Mouse (Mus musculus) midbrain, postnatal 0 days (tissue): ENCODE measurements around the gene Astn2. TPM values are rescaled to one million over a fixed set of nuclear protein-coding genes. Genes with fewer than 3 reads are reported as not detected.
A peak's percentile ranks its signal among the peaks of the same experiment; 100 is the strongest.

Source experiments
- ATAC-seq: fragments of 200-750 bp; cut with Nextera tagmentation; 2 replicates; pipeline ENCODE4 v1.8.0; 2017; ENCODE audit warnings: moderate number of reproducible peaks, mild to moderate bottlenecking, moderate TSS enrichment, moderate library complexity; ENCODE audit not compliant: low FRiP score
- DNase-seq: peaks from one replicate; pipeline ENCODE4 v3.0.0-alpha.2; 2015; ENCODE audit warnings: low spot score
- H3K27ac ChIP-seq: fragments of 300-500 bp; sonication (generic); 2 replicates; pipeline ENCODE4 v1.5.1; 2014; ENCODE audit warnings: low read depth, mild to moderate bottlenecking, low read length, mixed read lengths
- H3K27me3 ChIP-seq: fragments of 300-500 bp; sonication (generic); 2 replicates; pipeline ENCODE4 v1.6.1; 2014; ENCODE audit warnings: low read length, control low read depth, mixed read lengths; ENCODE audit not compliant: insufficient read depth
- H3K36me3 ChIP-seq: fragments of 300-500 bp; sonication (generic); 2 replicates; pipeline ENCODE4 v1.6.1; 2014; ENCODE audit warnings: low read length, control low read depth, mixed read lengths; ENCODE audit not compliant: insufficient read depth
- H3K4me1 ChIP-seq: fragments of 300-500 bp; sonication (generic); 2 replicates; pipeline ENCODE4 v1.6.1; 2014; ENCODE audit warnings: mild to moderate bottlenecking, control low read depth, antibody characterized with exemption, low read length, mixed read lengths; ENCODE audit not compliant: insufficient read depth
- H3K4me2 ChIP-seq: fragments of 300-500 bp; sonication (generic); 2 replicates; pipeline ENCODE4 v1.6.1; 2014; ENCODE audit warnings: low read depth, mild to moderate bottlenecking, low read length, mixed read lengths; ENCODE audit not compliant: poor library complexity, severe bottlenecking
- H3K4me3 ChIP-seq: fragments of 300-500 bp; sonication (generic); 2 replicates; pipeline ENCODE4 v1.5.1; 2014; ENCODE audit warnings: low read depth, mild to moderate bottlenecking, low read length, moderate library complexity
- H3K9ac ChIP-seq: fragments of 300-500 bp; sonication (generic); replicated peaks from 2 replicates; pipeline ENCODE4 v1.6.1; 2014; ENCODE audit warnings: mild to moderate bottlenecking, low read length, moderate library complexity, mixed read lengths; ENCODE audit not compliant: poor library complexity, severe bottlenecking
- H3K9me3 ChIP-seq: fragments of 300-500 bp; sonication (generic); 2 replicates; pipeline ENCODE4 v1.6.1; 2016; ENCODE audit warnings: low read length, control low read depth
- CTCF ChIP-seq: IDR thresholded peaks from 2 replicates; pipeline ENCODE4 v1.5.1; 2016; ENCODE audit warnings: antibody characterized with exemption, mild to moderate bottlenecking
- WGBS: fragments of 180-500 bp; shearing (Covaris S2); extraction: QIAGEN DNeasy Blood & Tissue Kit; methylation state at CpG from one replicate; pipeline ENCODE4 v1.1.7; 2014; 5-methylcytosine and 5-hydroxymethylcytosine counted together
- polyA plus RNA-seq: library from polyadenylated mRNA; unstranded; fragments of >200 nt; fragmentation: Nextera tagmentation; extraction: Ambion mirVana; gene quantifications from 2 replicates; pipeline ENCODE4 v1.2.1, GENCODE M21; 2015
- total RNA-seq: library from RNA; depleted of rRNA; stranded (reverse); fragments of >200 nt; gene quantifications from 2 replicates; pipeline ENCODE4 v1.2.3, GENCODE M21; 2014

Gene Astn2
- total and polyA plus RNA-seq, 2 experiments from 2014 or later = 2.5 to 34.9 TPM

DNA sequence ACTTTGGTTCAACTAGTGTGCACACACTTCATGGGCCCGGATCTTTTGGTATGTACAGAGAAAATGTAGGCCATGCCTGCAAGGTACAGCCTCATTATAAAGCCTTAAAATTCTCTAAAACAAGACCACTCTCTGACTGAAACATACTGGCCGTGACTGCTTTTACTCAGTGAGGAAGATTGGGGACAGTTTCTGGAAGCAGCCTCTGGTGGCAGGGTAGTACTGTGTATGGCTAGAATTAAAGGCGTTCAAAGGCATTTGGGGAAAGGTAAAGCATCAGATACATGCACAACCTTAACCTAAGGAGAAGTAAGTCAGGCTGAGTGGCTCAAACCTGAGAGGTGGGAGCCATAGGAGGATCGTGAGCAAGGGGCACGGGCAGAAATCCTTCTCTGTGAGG, 725.9 kb downstream of the Astn2 start:
- 70% methylated on average over 5 of the region's 5 CpGs for WGBS
- no peak overlapping the region for H3K4me2 ChIP-seq
- H3K4me1 ChIP-seq = no peaks in the 10 kb centered on the region
- TF ChIP-seq CTCF = no peak; the same call in 1 of the 2 replicates
- H3K36me3 ChIP-seq = no peaks in the 10 kb centered on the region
- peak overlapping the region; percentile 32; the same call in 1 of the 2 replicates for H3K27ac ChIP-seq
- ATAC-seq (no peak), DNase-seq (no peak)
- H3K9me3 ChIP-seq = no peaks in the 10 kb centered on the region
- no peaks in the 10 kb centered on the region for H3K27me3 ChIP-seq
- no peak overlapping the region for H3K4me3 ChIP-seq
- H3K9ac ChIP-seq = no peak overlapping the region

DNA sequence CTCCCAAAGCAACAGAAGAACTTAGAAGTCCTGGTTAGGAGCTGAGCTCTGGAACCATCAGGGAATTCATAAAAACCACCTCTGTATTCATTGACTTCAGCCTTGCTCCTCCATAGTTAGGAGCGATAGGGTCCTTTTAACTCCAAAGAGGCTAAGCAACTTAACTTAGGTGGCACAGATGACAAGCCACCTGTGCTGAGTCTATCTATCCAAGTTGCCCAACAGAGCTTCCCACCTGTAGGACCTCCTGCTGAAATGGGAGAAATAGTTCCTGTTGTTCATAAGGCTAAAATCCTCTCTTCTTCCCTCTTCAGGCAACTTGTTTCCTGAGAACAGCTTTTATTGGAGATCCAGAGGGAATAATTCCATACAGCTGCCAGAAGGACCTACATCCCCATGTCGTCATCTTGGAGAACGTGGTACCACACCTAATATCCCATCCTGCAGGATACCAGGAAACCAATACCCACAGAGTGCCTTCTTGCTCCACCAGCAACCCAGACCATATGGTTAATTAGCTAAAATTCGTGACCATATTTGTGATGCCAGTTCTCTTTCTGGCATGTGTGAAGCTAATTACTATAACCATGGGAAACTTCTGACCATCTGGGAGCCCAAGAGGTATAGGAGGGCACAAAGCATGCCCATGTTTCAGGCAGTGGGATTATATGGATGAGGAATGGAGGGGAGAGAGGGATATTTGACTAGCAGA, 730.0 kb downstream of the Astn2 start:
- 89% methylated on average over 4 of the region's 4 CpGs for WGBS
- ATAC-seq (no peak), DNase-seq (peak; percentile 61)
- TF ChIP-seq CTCF = no peak
- Histone ChIP-seq H3K36me3 (no peaks in the 10 kb centered on the region), H3K4me3 (no peak overlapping the region), H3K27ac (no peak overlapping the region), H3K9me3 (no peaks in the 10 kb centered on the region), H3K4me2 (no peak overlapping the region), H3K9ac (no peak overlapping the region), H3K4me1 (no peaks in the 10 kb centered on the region), H3K27me3 (no peaks in the 10 kb centered on the region)

DNA sequence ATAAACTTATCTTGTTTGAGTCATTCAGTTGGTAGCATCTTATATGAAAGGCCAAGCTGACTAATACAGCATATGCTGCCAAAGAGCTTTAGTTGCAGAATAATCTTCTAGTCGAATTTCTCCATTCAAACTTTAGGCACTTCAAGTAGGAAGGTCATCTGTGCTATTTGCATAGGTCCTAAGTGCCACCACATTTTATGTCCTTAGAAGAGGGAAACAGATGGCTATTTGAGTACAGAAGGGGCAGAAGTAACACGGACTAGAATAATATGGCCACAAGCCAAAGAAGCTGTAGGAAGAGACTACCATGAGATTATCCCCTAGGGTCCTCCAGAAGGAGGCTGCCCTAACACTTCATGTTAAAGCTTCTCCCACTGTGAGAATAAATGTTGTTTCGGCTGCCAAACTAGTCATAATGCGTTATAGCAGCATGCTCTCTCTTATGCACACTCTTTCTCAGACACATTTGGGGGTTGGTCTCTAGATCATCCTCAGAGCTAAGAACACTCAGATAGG, 730.9 kb downstream of the Astn2 start:
- WGBS = 74% methylated on average over 4 of the region's 4 CpGs
- no peak for ATAC-seq
- no peak for TF ChIP-seq CTCF

DNA sequence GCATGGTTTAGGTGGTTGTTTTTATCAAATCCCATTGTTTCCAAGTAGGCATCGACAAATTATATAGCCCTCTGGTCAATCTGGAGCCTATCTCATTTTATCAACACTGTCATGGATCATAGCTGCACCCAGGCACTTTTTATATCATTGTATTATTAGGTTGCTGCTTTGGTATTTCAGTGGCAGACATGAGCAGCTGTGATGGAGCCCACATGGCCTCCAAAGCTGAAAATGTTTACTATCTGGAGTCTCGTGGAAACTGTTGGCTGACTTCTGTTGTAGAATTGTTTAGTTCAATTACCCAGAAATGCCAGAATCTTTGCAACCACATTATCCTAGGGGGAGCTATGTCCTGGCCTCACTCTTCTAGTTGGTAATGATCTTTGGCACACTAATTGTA, 732.1 kb downstream of the Astn2 start:
- H3K36me3 ChIP-seq = no peaks in the 10 kb centered on the region
- DNase-seq (no peak), ATAC-seq (no peak)
- no peak overlapping the region for H3K4me3 ChIP-seq
- no peaks in the 10 kb centered on the region for H3K4me1 ChIP-seq
- TF ChIP-seq CTCF = no peak
- no peaks in the 10 kb centered on the region for H3K9me3 ChIP-seq
- 77% methylated on average over 2 of the region's 2 CpGs for whole genome bisulfite sequencing
- no peak overlapping the region for H3K27ac ChIP-seq
- no peak overlapping the region for H3K9ac ChIP-seq
- H3K27me3 ChIP-seq = no peaks in the 10 kb centered on the region
- H3K4me2 ChIP-seq = no peak overlapping the region

More for the DNA sequence above, 730.9 kb downstream of the Astn2 start:
- Histone ChIP-seq H3K27ac (no peak overlapping the region), H3K4me1 (no peaks in the 10 kb centered on the region), H3K27me3 (no peaks in the 10 kb centered on the region), H3K4me3 (no peak overlapping the region), H3K4me2 (no peak overlapping the region), H3K9me3 (no peaks in the 10 kb centered on the region), H3K36me3 (no peaks in the 10 kb centered on the region), H3K9ac (no peak overlapping the region)
- no peak for DNase-seq

DNA sequence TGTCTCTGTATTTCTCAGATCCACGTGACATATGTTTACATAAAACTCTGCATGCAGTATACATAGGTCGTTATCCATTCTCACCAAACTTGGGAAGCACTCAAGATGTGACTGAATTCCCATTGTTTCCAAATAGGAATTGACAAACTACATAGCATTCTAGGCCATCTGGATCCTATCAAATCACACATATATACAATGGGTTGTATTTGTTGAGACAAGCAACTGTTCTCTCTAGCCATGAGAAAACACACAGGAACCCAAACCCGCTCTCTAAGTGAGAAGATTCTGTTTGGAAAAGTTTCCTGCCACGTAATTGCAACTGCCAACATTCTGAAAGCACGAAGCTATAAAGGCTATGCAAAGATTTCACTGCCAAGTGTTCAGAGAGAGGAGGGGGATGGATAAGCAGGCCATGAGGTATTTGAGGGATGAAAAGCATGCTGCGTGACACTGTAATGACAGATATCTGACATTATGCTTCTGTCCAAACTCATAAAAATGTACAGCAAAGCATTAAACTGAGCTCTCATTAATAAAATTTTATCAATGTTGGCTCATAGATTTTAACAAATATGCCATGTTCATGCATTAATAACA, 732.7 kb downstream of the Astn2 start:
- Histone ChIP-seq H3K4me1 (no peaks in the 10 kb centered on the region), H3K36me3 (no peaks in the 10 kb centered on the region), H3K9ac (no peak overlapping the region), H3K4me2 (no peak overlapping the region), H3K27me3 (no peaks in the 10 kb centered on the region), H3K27ac (no peak overlapping the region), H3K9me3 (no peaks in the 10 kb centered on the region), H3K4me3 (no peak overlapping the region)
- DNase-seq = no peak
- WGBS = 61% methylated on average over 6 of the region's 6 CpGs
- ATAC-seq = no peak
- TF ChIP-seq CTCF = no peak

DNA sequence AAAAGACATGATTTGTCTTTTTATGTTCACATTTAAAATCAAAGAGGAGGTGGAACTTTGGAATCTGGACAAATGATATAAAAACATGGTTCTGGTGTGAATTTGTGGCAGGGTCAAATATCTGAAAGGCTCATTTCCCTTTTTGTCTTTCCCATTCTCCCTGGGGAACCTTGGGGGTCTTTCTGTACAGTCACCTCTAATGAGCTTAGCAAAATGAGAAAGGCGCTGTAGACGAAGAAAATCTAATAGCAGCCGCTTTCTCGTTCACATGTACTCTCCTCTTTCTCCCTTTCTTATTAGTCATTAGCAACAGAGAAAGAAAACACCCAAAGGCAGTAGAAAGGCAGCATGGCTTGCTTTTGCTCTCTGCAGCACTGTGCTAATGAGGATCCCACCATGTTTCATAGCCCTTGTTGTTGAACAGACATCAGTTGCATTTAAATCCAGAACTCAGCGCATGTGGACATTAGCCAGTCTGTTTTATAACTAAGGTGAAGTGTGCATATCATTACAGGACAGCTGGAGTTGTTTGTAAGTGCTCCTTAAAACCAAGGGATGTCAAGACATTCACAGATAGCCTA, 737.3 kb downstream of the Astn2 start:
- Histone ChIP-seq H3K27me3 (no peaks in the 10 kb centered on the region), H3K4me2 (no peak overlapping the region), H3K9ac (no peak overlapping the region), H3K9me3 (no peaks in the 10 kb centered on the region), H3K27ac (no peak overlapping the region), H3K4me1 (no peaks in the 10 kb centered on the region), H3K4me3 (no peak overlapping the region), H3K36me3 (no peaks in the 10 kb centered on the region)
- DNase-seq (no peak), ATAC-seq (no peak)
- TF ChIP-seq CTCF = no peak
- 38% methylated on average over 5 of the region's 5 CpGs for WGBS
